Mouse (Mus musculus) bone marrow macrophage, adult 2 months (primary cell): ENCODE data around the gene Olfr921. TPM values are rescaled to one million over a fixed set of nuclear protein-coding genes. Genes with fewer than 3 reads are reported as not detected.

Source experiments
- H3K27ac ChIP-seq: 2 replicates; pipeline ENCODE4 v1.5.1; 2012; ENCODE audit warnings: low read depth, low read length; ENCODE audit not compliant: insufficient read depth
- H3K4me1 ChIP-seq: 2 replicates; pipeline ENCODE4 v1.6.1; 2012; ENCODE audit warnings: low read length; ENCODE audit not compliant: control insufficient read depth, insufficient read depth
- H3K4me3 ChIP-seq: 2 replicates; pipeline ENCODE4 v1.5.1; 2012; ENCODE audit warnings: mild to moderate bottlenecking, low read length, moderate library complexity; ENCODE audit not compliant: insufficient read depth
- CTCF ChIP-seq: IDR thresholded peaks from 2 replicates; pipeline ENCODE4 v1.5.1; 2012; ENCODE audit warnings: low read depth, mild to moderate bottlenecking, low read length, moderate library complexity
- POLR2A ChIP-seq: IDR thresholded peaks from 2 replicates; pipeline ENCODE4 v1.6.1; 2012; ENCODE audit warnings: mild to moderate bottlenecking, low read depth, low read length, borderline replicate concordance
- polyA plus RNA-seq: library from polyadenylated mRNA; stranded (reverse); fragments of >200 nt; gene quantifications from 2 replicates; pipeline ENCODE4 v1.2.4, GENCODE M21; 2012; ENCODE audit not compliant: missing spikeins, insufficient read depth, insufficient read length

Gene Olfr921
- polyA plus RNA-seq, result not detected in 2 replicates

DNA sequence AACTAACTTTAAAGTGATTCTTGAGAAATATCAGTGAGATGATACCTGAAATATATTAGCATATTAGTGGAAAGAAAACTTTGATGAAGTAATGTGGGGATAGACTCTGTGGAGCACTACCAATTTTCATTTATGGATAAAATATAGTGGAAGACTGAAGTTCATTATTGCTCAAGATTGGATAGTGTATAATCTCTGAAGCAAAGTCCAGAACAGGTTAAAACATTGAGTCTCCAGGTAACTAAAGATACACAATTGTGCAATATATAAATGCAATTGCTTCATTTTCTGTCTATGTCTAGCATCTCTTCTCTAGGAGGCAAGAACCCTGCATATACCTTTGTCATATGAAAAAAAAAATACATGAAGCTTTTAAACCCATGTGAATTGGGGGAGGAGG is at the start of gene Olfr921:
TSS of gene Olfr921 (plus strand) at position 301 of the 400 bp plus-strand sequence.
- Histone ChIP-seq H3K27ac (no peak within 1 kb of the TSS), H3K4me3 (no peak within 1 kb of the TSS), H3K4me1 (no peaks in the 10 kb centered on the region)
- TF ChIP-seq POLR2A (no peak), CTCF (no peak)

- no peak overlapping the region for H3K4me3 ChIP-seq
- TF ChIP-seq POLR2A, result no peak
- no peak for TF ChIP-seq CTCF
- peaks cover 39% of the 10 kb centered on the region for H3K4me1 ChIP-seq
- H3K27ac ChIP-seq, result peak overlapping the region; percentile 78; the same call in 1 of the 2 replicates
Measured at GRCm38 (mm10) chr9:38724044-38724443, 48.8 kb upstream of the Olfr921 start.

DNA sequence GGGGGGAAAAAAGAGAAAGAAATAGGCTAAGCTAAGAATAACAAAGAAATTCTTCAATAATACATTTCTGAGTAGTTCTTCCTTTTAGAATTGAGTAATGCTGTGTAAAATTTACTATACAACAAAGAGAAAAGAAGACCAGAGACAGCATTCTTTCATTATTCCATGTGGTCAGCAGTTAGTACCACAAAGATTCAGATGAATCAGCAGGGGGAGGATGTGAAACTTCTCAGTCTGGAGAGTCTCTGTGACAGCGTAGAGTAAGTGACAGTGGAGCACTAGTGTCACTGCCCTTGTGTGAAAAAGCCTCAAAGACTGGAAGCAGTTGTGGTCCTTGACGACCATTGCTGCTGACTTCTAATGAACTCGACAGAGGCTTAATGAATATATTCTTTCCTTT is 44.6 kb upstream of the Olfr921 start:
- H3K4me1 ChIP-seq, result peaks cover 28% of the 10 kb centered on the region
- TF ChIP-seq CTCF (no peak), POLR2A (no peak)
- no peak overlapping the region for H3K4me3 ChIP-seq
- peak overlapping the region; percentile 75 for H3K27ac ChIP-seq

DNA sequence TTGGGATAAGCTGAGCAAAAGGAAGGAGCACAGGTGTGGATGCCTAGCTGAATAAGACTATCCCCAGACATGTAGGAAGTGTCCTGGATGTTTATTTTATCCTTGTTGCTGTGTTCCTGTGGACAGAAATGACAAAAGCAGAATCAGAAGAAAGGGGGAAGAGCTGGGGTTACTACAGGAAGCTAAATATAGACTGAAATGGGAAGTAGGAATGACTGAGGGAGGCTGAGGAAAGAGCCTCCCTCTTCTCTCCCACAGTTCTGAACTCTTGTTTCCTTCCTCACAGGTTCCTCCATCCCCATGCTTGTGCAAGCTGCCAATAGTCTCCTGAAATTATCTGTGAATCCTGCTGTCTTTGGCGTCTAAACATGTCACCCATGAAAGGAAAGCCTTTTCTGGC is 31.5 kb upstream of the Olfr921 start:
- peak overlapping the region; percentile 74 for H3K27ac ChIP-seq

DNA sequence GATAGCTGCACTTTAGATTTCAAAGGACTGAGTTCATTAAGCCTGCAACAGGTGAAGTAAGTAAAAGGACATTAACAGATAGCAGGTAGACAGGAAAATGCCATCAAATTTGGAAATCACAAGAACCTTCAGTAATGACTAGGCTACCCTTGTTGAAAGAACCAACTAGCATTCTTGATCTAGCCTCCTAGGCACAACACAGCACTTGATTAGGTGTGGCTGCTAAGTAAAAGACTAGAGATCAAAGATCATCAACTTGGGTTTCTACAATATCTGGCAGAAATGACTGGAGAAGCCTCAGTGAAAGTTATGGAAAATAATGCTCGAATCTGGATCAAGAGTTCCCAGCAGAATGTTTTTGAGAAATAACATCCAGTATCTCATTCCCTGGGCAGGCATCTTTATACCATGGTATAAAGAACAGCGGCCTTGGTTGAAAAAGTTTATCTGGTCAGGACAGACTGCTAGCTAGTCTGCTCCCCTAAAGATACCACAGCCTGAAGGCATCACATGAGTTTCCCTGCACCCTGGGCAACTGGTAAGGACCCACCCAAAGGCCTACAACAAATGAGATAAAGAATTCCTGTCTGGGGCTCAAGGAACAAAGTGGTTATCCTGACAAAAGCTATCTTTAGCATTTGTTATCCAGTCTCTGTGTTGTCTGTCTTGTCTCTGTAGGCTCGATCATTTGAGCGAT is 28.1 kb upstream of the Olfr921 start:
- no peak overlapping the region for H3K4me3 ChIP-seq
- no peak overlapping the region for H3K27ac ChIP-seq
- H3K4me1 ChIP-seq, result peaks cover 19% of the 10 kb centered on the region
- TF ChIP-seq CTCF (no peak), POLR2A (no peak)

More for the DNA sequence above, 31.5 kb upstream of the Olfr921 start:
- TF ChIP-seq CTCF, result no peak
- Histone ChIP-seq H3K4me1 (peaks cover 19% of the 10 kb centered on the region), H3K4me3 (no peak overlapping the region)

- Histone ChIP-seq H3K4me1 (no peaks in the 10 kb centered on the region), H3K27ac (no peak within 1 kb of the TSS), H3K4me3 (no peak within 1 kb of the TSS)
- TF ChIP-seq POLR2A (no peak), CTCF (no peak)
Measured at GRCm38 (mm10) chr9:38751999-38752398, 20.9 kb upstream of the Olfr921 start, which contains the start of gene Olfr920. Olfr920 (plus strand) TSS chr9:38752299.

DNA sequence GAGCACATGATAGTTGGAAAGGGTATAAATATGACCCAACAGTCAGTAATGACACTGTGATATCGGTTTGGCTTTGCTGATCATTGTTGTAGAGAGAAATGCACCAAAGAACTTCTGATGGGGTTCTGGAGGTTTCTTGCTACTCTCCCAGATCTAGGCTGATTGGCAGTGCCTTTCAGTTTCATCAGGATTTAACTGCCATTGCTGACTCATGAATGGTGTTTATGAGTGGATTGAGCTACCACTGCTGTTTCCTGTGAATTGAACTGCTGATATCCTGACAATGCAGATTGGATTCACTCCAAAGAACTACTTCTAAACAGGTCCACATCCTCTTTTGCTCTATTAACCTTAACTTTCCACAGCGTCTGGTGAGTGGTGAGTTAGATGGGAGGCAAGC is 19.8 kb downstream of the Olfr921 start:
- H3K27ac ChIP-seq, result peak overlapping the region; percentile 40; the same call in 1 of the 2 replicates
- no peak for TF ChIP-seq POLR2A
- no peak for TF ChIP-seq CTCF
- H3K4me3 ChIP-seq, result no peak overlapping the region
- H3K4me1 ChIP-seq, result no peaks in the 10 kb centered on the region

DNA sequence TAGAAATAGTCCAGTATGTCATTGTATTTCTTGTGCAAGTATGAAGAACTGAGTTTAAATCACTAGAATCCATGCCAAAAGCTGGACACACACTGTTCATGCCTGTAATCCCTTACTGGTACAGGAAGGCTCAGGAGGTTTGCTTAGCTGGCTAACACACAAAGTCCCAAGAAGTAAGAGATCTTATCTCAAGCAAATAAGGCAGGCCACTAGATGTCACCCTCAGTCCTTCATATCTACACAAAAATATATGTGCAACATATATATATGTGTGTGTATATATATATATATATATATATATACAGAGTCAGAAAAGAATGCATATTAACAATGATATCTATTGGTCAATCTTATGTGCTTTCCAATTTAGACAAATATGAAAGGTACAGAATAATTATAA is 32.8 kb downstream of the Olfr921 start:
- Histone ChIP-seq H3K4me1 (peaks cover 3% of the 10 kb centered on the region), H3K4me3 (no peak overlapping the region), H3K27ac (no peak overlapping the region)
- TF ChIP-seq CTCF, result no peak
- no peak for TF ChIP-seq POLR2A

DNA sequence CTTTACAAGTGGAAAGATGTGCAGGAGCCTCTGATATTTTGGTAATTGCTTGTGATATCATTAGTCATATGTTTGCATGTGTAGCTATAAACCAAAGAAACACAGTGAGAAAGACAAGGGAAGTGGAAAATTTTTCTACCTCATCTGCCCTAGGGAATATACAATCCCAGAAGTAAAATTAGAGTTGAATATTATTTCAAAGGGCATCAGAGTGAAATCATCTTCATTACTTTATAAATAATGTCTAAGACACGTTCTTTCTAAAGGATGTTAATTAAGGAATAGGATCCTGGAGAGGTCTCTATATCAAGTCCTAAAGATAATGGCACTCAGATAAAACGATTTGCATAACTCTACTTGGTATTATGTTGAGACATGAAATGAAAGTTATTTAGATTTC is 41.4 kb downstream of the Olfr921 start, which contains the start of gene Olfr922:
TSS of gene Olfr922 (plus strand) at position 301 of the 400 bp plus-strand sequence.
- TF ChIP-seq CTCF, result no peak
- no peak for TF ChIP-seq POLR2A
- Histone ChIP-seq H3K27ac (no peak within 1 kb of the TSS), H3K4me3 (no peak within 1 kb of the TSS), H3K4me1 (peaks cover 9% of the 10 kb centered on the region; the same call in 1 of the 2 replicates)

DNA sequence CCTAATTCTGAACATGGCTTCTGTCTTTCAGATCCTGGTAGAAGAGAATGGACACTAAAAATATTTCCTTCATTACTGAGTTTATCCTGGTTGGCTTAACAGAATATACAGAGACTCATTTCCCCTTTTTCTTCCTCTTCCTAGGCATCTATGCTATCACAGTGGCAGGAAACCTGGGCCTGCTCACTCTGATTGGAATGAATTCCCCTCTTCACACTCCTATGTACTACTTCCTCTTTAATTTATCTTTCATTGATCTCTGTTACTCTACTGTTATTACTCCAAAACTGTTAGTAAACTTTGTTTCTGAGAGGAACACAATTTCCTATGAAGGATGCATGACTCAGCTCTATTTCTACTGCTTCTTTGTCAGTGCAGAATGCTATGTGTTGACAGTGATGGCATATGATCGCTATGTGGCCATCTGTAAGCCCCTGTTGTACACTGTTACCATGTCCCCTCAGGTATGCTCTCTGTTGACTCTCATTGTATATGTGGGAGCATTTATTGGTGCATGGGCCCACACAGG is 42.7 kb downstream of the Olfr921 start:
- Histone ChIP-seq H3K4me3 (no peak overlapping the region), H3K4me1 (peaks cover 9% of the 10 kb centered on the region; the same call in 1 of the 2 replicates), H3K27ac (no peak overlapping the region)
- no peak for TF ChIP-seq POLR2A
- no peak for TF ChIP-seq CTCF
